Mouse (Mus musculus): Measurements from ENCODE around the gene Mphosph9.

The Mphosph9 gene

GRCm38 (mm10) chr5:124214516-124215145, 113.1 kb downstream of the Mphosph9 start:
- DNase-seq (ENCODE audit: low spot score in 2 of 2) = peak in 1 of 2 experiments; percentile 43

- DNase-seq (ENCODE audit: low spot score in 2 of 2) = no peak
Observed at GRCm38 (mm10) chr5:124213588-124214469, 113.9 kb downstream of the Mphosph9 start.

GRCm38 (mm10) chr5:124211669-124212068, 116.1 kb downstream of the Mphosph9 start:
- no peak for DNase-seq (ENCODE audit: low spot score in 2 of 2)

- DNase-seq (ENCODE audit: low spot score in 2 of 2) = no peak
Observed at GRCm38 (mm10) chr5:124211234-124211633, 116.5 kb downstream of the Mphosph9 start.

GRCm38 (mm10) chr5:124210281-124211016, 117.3 kb downstream of the Mphosph9 start:
- no peak for DNase-seq (ENCODE audit: low spot score in 2 of 2)

- no peak for DNase-seq (ENCODE audit: low spot score in 2 of 2)
Observed at GRCm38 (mm10) chr5:124209850-124210249, 117.9 kb downstream of the Mphosph9 start.

GRCm38 (mm10) chr5:124208030-124208429, 119.7 kb downstream of the Mphosph9 start:
- no peak for DNase-seq (ENCODE audit: low spot score in 2 of 2)

GRCm38 (mm10) chr5:124206481-124207038, 121.2 kb downstream of the Mphosph9 start:
- DNase-seq (ENCODE audit: low spot score in 2 of 2) = no peak

GRCm38 (mm10) chr5:124205809-124206380, 121.9 kb downstream of the Mphosph9 start:
- DNase-seq (ENCODE audit: low spot score in 2 of 2) = no peak

GRCm38 (mm10) chr5:124205211-124205610, 122.6 kb downstream of the Mphosph9 start:
- no peak for DNase-seq (ENCODE audit: low spot score in 2 of 2)

GRCm38 (mm10) chr5:124204127-124204794, 123.5 kb downstream of the Mphosph9 start:
- no peak for DNase-seq (ENCODE audit: low spot score in 2 of 2)

- no peak for DNase-seq (ENCODE audit: low spot score in 2 of 2)
Observed at GRCm38 (mm10) chr5:124203251-124203650, 124.5 kb downstream of the Mphosph9 start.

GRCm38 (mm10) chr5:124202071-124202470, 125.7 kb downstream of the Mphosph9 start:
- DNase-seq (ENCODE audit: low spot score in 2 of 2) = no peak

GRCm38 (mm10) chr5:124201564-124201963, 126.2 kb downstream of the Mphosph9 start:
- DNase-seq (ENCODE audit: low spot score in 2 of 2) = no peak
